Mouse (Mus musculus) testis, adult 2 months (tissue): Measurements from ENCODE around the gene Mmp2.

ENCODE experiments used
- CTCF ChIP-seq: fragments of 200-500 bp; IDR thresholded peaks from 2 replicates; pipeline ENCODE4 v1.5.1; 2012; ENCODE audit warnings: low read depth, mild to moderate bottlenecking, inconsistent platforms, low read length, moderate library complexity; ENCODE audit not compliant: control insufficient read depth, insufficient read depth, insufficient replicate concordance
- POLR2A ChIP-seq: fragments of 200-500 bp; IDR thresholded peaks from 2 replicates; pipeline ENCODE4 v1.6.1; 2012; ENCODE audit warnings: low read depth, mild to moderate bottlenecking, inconsistent platforms, low read length, moderate library complexity; ENCODE audit not compliant: control insufficient read depth

DNA sequence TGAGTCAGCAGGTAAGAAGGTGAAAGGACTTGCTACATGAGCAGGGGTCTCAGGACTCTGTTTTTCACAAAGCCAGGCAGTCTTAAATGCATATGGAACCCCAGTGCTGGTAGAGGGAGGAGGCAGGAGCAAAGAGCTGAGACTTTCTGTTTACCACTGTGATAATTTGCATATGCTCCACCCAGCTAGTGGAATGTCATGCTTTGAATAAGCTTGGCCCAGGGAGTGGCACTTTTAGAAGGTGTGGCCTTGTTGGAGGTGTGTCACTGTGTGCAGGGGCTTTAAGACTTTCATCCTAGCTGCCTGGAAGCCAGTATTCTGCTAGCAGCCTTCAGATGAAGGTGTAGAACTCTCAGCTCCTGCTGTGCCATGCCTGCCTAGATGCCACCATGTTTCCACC, 5.9 kb upstream of the Mmp2 start:
- TF ChIP-seq CTCF, result no peak
- no peak for TF ChIP-seq POLR2A
